Mouse (Mus musculus): ENCODE results near the gene Hoxb3. TPM values are rescaled to one million over a fixed set of nuclear protein-coding genes. Genes with fewer than 3 reads are reported as not detected.

The Hoxb3 gene
- polyA plus RNA-seq, 1 experiment from 2014 or later, result 14.5 TPM

GRCm38 (mm10) chr11:96300354-96301063 is 22.6 kb upstream of the Hoxb3 start:
- Histone ChIP-seq H3K9ac (peak overlapping the region; percentile 99), H3K27ac (peak overlapping the region; percentile 100), H3K4me3 (peak overlapping the region; percentile 57), H3K4me1 (replicated peaks) (peaks cover 4% of the 10 kb centered on the region), H3K9me3 (no peaks in the 10 kb centered on the region), H3K4me2 (peak overlapping the region; percentile 83), H3K27me3 (peaks cover 96% of the 10 kb centered on the region), H3K36me3 (no peaks in the 10 kb centered on the region)
- WGBS, result under 1% methylated on average over 32 of the region's 35 CpGs
- no peak for ATAC-seq (ENCODE audit: low FRiP score)

- Histone ChIP-seq H3K4me1 (replicated peaks) (peaks cover 7% of the 10 kb centered on the region), H3K4me2 (peak overlapping the region; percentile 83), H3K36me3 (no peaks in the 10 kb centered on the region), H3K27ac (peak overlapping the region; percentile 100), H3K27me3 (peaks cover 96% of the 10 kb centered on the region), H3K9ac (peak overlapping the region; percentile 99), H3K9me3 (no peaks in the 10 kb centered on the region), H3K4me3 (peak overlapping the region; percentile 57)
- WGBS, result 3% methylated on average over 10 of the region's 10 CpGs
- no peak for ATAC-seq (ENCODE audit: low FRiP score)
Observed at GRCm38 (mm10) chr11:96301064-96301431, 22.1 kb upstream of the Hoxb3 start.

GRCm38 (mm10) chr11:96301837-96302236 is 21.3 kb upstream of the Hoxb3 start:
- Histone ChIP-seq H3K36me3 (no peaks in the 10 kb centered on the region), H3K4me2 (peak overlapping the region; percentile 83), H3K4me1 (replicated peaks) (peaks cover 7% of the 10 kb centered on the region), H3K9me3 (no peaks in the 10 kb centered on the region), H3K4me3 (peak overlapping the region; percentile 57), H3K9ac (peak overlapping the region; percentile 99), H3K27me3 (peaks cover 96% of the 10 kb centered on the region), H3K27ac (peak overlapping the region; percentile 100)
- WGBS, result 0% methylated on average over 15 of the region's 15 CpGs
- no peak for ATAC-seq (ENCODE audit: low FRiP score)

GRCm38 (mm10) chr11:96302381-96303150 is 20.6 kb upstream of the Hoxb3 start:
- H3K9ac ChIP-seq, result peak overlapping the region; percentile 99
- peaks cover 96% of the 10 kb centered on the region for H3K27me3 ChIP-seq
- 2% methylated on average over 23 of the region's 23 CpGs for WGBS
- no peaks in the 10 kb centered on the region for H3K9me3 ChIP-seq
- no peaks in the 10 kb centered on the region for H3K36me3 ChIP-seq
- ATAC-seq (ENCODE audit: low FRiP score), result no peak
- peak overlapping the region; percentile 100 for H3K27ac ChIP-seq
- peak overlapping the region; percentile 83 for H3K4me2 ChIP-seq
- peak overlapping the region; percentile 57 for H3K4me3 ChIP-seq
- peaks cover 7% of the 10 kb centered on the region for H3K4me1 ChIP-seq (replicated peaks)

GRCm38 (mm10) chr11:96303151-96304099 is 19.7 kb upstream of the Hoxb3 start, which contains the start of gene Hoxb5:
Hoxb5 (plus strand) TSS chr11:96303336.
- under 1% methylated on average over 68 of the region's 69 CpGs for WGBS

GRCm38 (mm10) chr11:96304381-96305195 is 18.5 kb upstream of the Hoxb3 start:
- Histone ChIP-seq H3K4me2 (peak overlapping the region; percentile 83), H3K36me3 (no peaks in the 10 kb centered on the region), H3K9ac (peak overlapping the region; percentile 99), H3K4me3 (peak overlapping the region; percentile 57), H3K27me3 (peaks cover 99% of the 10 kb centered on the region), H3K27ac (peak overlapping the region; percentile 100), H3K9me3 (no peaks in the 10 kb centered on the region), H3K4me1 (replicated peaks) (peaks cover 7% of the 10 kb centered on the region; the same call in 1 of the 2 replicates)
- 2% methylated on average over 38 of the region's 38 CpGs for WGBS
- ATAC-seq (ENCODE audit: low FRiP score), result no peak

More at GRCm38 (mm10) chr11:96303151-96304099, 19.7 kb upstream of the Hoxb3 start, which contains the start of gene Hoxb5:
- H3K27ac ChIP-seq, result peak within 1 kb of the TSS; percentile 100
- peak; percentile 44; the same call in 1 of the 2 replicates for ATAC-seq (ENCODE audit: low FRiP score)
- peak within 1 kb of the TSS; percentile 83 for H3K4me2 ChIP-seq
- H3K4me3 ChIP-seq, result peak within 1 kb of the TSS; percentile 57
- no peaks in the 10 kb centered on the region for H3K9me3 ChIP-seq
- H3K4me1 ChIP-seq (replicated peaks), result peaks cover 7% of the 10 kb centered on the region
- peak within 1 kb of the TSS; percentile 99 for H3K9ac ChIP-seq
- no peaks in the 10 kb centered on the region for H3K36me3 ChIP-seq
- peaks cover 96% of the 10 kb centered on the region for H3K27me3 ChIP-seq

- H3K27ac ChIP-seq, result peak overlapping the region; percentile 100
- peaks cover 14% of the 10 kb centered on the region for H3K4me1 ChIP-seq (replicated peaks)
- no peaks in the 10 kb centered on the region for H3K36me3 ChIP-seq
- ATAC-seq (ENCODE audit: low FRiP score), result no peak
- 27% methylated on average over 6 of the region's 6 CpGs for WGBS
- no peaks in the 10 kb centered on the region for H3K9me3 ChIP-seq
- peak overlapping the region; percentile 99 for H3K9ac ChIP-seq
- H3K4me2 ChIP-seq, result peak overlapping the region; percentile 83
- peaks cover 99% of the 10 kb centered on the region for H3K27me3 ChIP-seq
- H3K4me3 ChIP-seq, result peak overlapping the region; percentile 57
Observed at GRCm38 (mm10) chr11:96305505-96306182, 17.5 kb upstream of the Hoxb3 start.

GRCm38 (mm10) chr11:96306183-96306907 is 16.8 kb upstream of the Hoxb3 start:
- H3K4me1 ChIP-seq (replicated peaks), result peaks cover 18% of the 10 kb centered on the region
- H3K27ac ChIP-seq, result peak overlapping the region; percentile 100

GRCm38 (mm10) chr11:96306908-96307269 is 16.2 kb upstream of the Hoxb3 start:
- peak overlapping the region; percentile 83 for H3K4me2 ChIP-seq
- H3K36me3 ChIP-seq, result no peaks in the 10 kb centered on the region
- H3K27me3 ChIP-seq, result peaks cover 99% of the 10 kb centered on the region
- H3K27ac ChIP-seq, result peak overlapping the region; percentile 100
- peaks cover 21% of the 10 kb centered on the region for H3K4me1 ChIP-seq (replicated peaks)
- H3K4me3 ChIP-seq, result peak overlapping the region; percentile 57
- H3K9ac ChIP-seq, result peak overlapping the region; percentile 99
- 3% methylated on average over 13 of the region's 13 CpGs for WGBS
- no peaks in the 10 kb centered on the region for H3K9me3 ChIP-seq
- ATAC-seq (ENCODE audit: low FRiP score), result no peak

More at GRCm38 (mm10) chr11:96306183-96306907, 16.8 kb upstream of the Hoxb3 start:
- H3K4me2 ChIP-seq, result peak overlapping the region; percentile 83
- 7% methylated on average over 7 of the region's 7 CpGs for WGBS
- no peaks in the 10 kb centered on the region for H3K9me3 ChIP-seq
- no peaks in the 10 kb centered on the region for H3K36me3 ChIP-seq
- H3K4me3 ChIP-seq, result peak overlapping the region; percentile 57
- H3K9ac ChIP-seq, result peak overlapping the region; percentile 99
- ATAC-seq (ENCODE audit: low FRiP score), result no peak
- H3K27me3 ChIP-seq, result peaks cover 99% of the 10 kb centered on the region

GRCm38 (mm10) chr11:96308763-96309162 is 14.4 kb upstream of the Hoxb3 start:
- H3K36me3 ChIP-seq, result no peaks in the 10 kb centered on the region
- no peaks in the 10 kb centered on the region for H3K9me3 ChIP-seq
- no peak for ATAC-seq (ENCODE audit: low FRiP score)
- peak overlapping the region; percentile 83 for H3K4me2 ChIP-seq
- H3K27ac ChIP-seq, result peak overlapping the region; percentile 100
- H3K27me3 ChIP-seq, result peaks cover 100% of the 10 kb centered on the region
- peak overlapping the region; percentile 99 for H3K9ac ChIP-seq
- 9% methylated on average over 4 of the region's 4 CpGs for WGBS
- peaks cover 26% of the 10 kb centered on the region for H3K4me1 ChIP-seq (replicated peaks)
- peak overlapping the region; percentile 57 for H3K4me3 ChIP-seq

Data from hindbrain, embryonic 13.5 days (tissue).